Mouse (Mus musculus): ENCODE data around the gene Sugp1.
"Not testable (repeated sequence)": the region's sequence is repeated elsewhere in the genome, so short reads cannot be mapped to it uniquely, and the experiment has no call there.

Gene Sugp1

DNA sequence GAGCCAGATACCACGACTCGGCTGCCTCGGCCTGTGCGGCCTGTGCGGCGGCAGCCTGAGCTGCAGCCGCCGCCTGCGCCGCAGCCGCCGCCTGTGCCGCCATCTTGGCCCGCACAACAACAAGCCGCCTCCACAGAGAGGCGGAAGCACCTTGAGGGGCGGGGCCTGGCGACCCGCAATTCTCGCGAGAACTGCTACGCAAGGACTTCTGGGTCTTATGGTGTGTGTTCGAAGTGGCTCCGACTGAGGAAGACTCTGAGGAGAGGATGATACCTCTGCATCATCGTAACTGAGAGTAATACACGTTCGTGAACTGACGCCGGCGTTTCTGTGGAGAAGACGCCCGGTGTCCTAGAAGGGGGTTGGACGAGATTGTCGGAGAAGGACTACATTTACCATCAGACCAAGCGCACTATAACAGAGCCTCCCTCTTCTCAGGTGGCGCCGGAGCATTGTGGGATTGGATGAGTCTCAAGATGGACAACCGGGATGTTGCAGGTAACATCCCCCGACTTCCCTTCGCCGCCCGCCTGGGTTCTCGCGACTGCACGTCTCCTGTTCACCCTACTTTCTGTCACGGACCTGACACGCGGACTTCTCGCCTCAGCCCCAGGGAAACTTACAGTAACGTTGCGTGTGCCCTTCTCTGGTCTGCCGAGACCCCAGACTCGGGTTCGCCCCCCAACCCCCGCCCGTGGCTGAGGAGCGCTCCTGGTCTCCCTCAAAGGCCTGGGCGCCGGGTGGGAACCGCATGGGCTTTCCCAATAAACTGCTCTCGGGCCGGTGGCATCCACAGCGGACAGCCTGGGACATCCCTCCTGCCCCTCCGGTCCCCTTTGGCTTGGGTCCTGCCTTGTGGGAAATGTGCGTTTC lies at the start of gene Sugp1, which contains the start of gene Mau2:
Gene Sugp1 (plus strand): TSS at position 231 of the 873 bp plus-strand sequence.
Gene Mau2 (minus strand): TSS at position 152 of the 873 bp plus-strand sequence.
- in situ Hi-C loops (cut with MboI, MseI): no loop called here

DNA sequence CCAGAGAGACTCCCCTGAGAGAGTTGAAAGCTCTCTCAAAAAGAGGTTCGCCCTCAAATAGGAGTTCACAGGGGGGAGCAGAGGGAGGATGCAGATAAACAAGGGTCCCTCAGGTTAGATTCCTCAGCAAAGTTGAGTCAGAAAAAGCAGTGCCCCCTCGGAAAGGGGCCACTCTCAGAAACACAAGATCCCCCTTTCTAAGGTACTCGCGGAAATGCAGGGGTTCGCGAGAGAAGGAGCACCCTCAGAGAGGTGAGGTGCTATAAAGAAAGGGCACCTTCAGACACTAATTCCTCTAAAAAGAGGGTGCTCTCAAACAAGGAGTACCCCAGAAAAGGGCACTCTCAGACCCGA lies 47.2 kb upstream of the Sugp1 start:
- in situ Hi-C loops (cut with MboI, MseI): no loop called here

- in situ Hi-C loops (cut with MboI, MseI): no loop called here
These were observed 46.6 kb upstream of the Sugp1 start, which contains the start of gene Gatad2a for GRCm38 (mm10) chr8:69995776-69996588. Gene Gatad2a, minus strand, starts transcription at chr8:69996384.

GRCm38 (mm10) chr8:69996589-69997285 lies 45.9 kb upstream of the Sugp1 start:
- in situ Hi-C loops (cut with MboI, MseI): no loop called here

DNA sequence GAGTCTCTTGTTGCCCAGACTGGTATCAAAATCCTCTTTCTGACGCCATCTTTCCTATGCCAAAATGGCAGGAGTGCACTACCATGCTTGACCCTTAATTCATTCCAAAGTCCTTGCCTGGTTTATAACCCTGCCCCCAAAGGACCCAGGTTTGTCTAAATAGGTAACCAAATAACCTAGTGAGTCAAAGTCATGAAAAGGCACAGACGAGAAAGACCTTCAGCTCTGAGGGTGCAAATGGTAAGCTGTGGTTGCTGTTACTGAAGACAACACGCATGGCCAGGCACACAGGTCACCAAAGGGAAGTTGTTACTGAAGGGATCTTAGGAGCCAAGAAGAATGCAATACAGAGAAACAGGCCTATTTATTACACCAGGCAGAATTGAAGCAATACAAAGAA lies 43.9 kb upstream of the Sugp1 start:
- in situ Hi-C loops (cut with MboI, MseI): no loop called here

DNA sequence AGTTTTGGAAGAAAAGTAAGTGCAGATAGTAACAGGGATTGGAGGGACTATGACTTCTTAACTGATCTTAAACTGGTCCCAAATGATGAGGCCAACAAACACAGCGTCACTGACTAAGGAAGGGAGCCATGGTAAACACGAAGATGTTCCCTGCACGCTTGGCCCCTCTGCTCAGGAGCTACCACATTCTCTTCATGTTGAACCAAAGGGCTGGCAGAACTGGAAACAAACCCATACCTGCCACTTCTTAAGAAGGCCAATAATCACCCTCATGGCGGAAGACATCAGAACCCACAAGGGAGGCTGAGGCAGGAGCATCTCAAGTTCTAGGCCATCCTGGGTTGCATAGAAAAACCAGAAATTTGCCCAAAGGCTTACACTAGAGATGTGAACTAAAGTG lies 43.4 kb upstream of the Sugp1 start:
- in situ Hi-C loops (cut with MboI, MseI): no loop called here

GRCm38 (mm10) chr8:70000226-70000625 lies 42.4 kb upstream of the Sugp1 start:
- in situ Hi-C loops (cut with MboI, MseI): loop anchor here (5.0 kb wide), 1 partner anchor 83 kb away; no protein-coding TSS in a partner anchor

GRCm38 (mm10) chr8:70001176-70001891 lies 41.3 kb upstream of the Sugp1 start:
- in situ Hi-C loops (cut with MboI, MseI): loop anchor here (5.0 kb wide), 1 partner anchor 84 kb away; no protein-coding TSS in a partner anchor

- in situ Hi-C loops (cut with MboI, MseI): loop anchor here (5.0 kb wide), 1 partner anchor 85 kb away; no protein-coding TSS in a partner anchor
These were observed 40.8 kb upstream of the Sugp1 start for GRCm38 (mm10) chr8:70001892-70002191.

DNA sequence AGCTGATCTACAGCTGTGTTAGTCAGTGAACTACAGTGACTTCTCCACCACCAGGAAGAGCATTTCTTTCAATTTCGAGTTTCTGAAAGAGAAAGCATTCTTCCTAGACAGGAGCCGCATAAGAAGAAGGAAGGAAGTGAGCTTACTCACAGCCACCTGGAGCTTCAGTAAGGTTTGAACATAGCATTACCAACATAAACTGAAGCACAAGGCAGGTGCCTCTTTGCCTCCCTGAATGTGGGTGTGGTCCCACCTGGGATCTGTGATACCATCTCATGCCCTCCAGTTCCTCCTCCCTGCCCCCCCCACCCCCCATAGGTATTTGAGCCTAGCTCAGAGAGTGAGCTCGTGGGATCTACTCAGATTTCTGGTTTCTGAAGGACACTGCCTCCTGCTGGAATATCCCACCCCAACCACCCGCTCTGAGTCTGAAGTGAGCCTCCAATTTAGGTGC lies 39.4 kb upstream of the Sugp1 start:
- in situ Hi-C loops (cut with MboI, MseI): loop anchor here (5.0 kb wide), 1 partner anchor 86 kb away; no protein-coding TSS in a partner anchor

DNA sequence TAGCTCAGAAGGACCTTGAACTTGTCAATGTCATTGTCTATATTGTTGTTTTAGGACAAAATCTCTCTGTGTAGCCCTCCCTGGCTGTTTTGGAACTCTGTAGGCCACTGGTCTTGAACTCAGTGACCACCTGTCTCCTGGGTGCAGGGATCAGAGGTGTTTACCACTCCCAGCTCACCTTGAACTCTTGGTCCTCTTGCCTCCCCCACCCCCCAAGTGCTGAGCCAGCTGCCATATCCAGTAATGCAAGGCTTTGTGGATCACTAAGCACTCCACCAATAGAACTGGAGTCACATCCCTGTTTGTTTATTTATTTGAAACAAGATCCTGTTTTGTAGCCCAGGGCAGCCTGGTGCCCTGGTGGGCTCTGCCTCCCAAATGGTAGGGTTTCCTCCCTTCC lies 38.3 kb upstream of the Sugp1 start:
- in situ Hi-C loops (cut with MboI, MseI): loop anchor here (5.0 kb wide), 1 partner anchor 87 kb away; no protein-coding TSS in a partner anchor

- in situ Hi-C loops (cut with MboI, MseI): no loop called here
These were observed 37.4 kb upstream of the Sugp1 start for GRCm38 (mm10) chr8:70005178-70005577.

GRCm38 (mm10) chr8:70010796-70011195 lies 31.8 kb upstream of the Sugp1 start:
- in situ Hi-C loops (cut with MboI, MseI): not testable (repeated sequence)

DNA sequence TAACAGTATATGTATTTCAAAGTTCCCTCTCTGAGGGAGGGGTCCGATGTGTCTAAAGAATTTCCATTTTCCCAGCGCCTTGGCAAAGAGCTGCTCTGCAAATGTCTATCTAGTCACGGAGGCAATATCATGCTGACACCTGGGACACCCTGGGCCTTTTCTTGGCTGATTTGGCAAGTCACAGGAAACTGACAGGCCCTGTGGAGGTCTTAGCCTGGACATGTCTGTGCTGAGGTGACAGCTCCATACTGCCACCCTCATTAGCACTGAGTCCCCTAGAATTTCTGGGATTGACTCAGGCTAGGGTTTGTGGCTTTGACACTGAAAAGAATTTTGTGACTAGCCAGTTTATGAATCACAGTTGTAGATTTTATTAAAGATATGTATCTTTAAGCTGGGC lies 30.3 kb upstream of the Sugp1 start:
- in situ Hi-C loops (cut with MboI, MseI): no loop called here

GRCm38 (mm10) chr8:70012763-70013162 lies 29.9 kb upstream of the Sugp1 start:
- in situ Hi-C loops (cut with MboI, MseI): no loop called here

GRCm38 (mm10) chr8:70015017-70015416 lies 27.6 kb upstream of the Sugp1 start:
- in situ Hi-C loops (cut with MboI, MseI): no loop called here

DNA sequence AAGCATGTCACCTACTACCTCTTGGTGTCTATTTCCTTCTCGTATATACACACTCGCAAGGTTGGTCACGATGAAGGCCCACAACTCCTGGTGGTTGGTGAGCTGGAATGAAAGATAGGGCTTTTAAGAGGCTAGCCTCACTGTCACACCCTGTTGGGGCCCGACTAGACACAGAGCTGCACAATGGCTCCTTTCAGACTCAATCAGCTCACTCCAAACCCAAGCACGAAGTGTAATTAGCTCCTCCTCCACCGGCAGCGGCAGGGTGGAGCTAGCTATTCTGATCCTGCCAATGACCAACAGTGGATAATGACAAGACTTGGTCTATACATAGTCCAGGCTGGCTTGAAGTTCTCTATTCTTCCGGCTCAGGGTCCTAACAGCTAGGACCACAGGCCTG lies 19.0 kb upstream of the Sugp1 start:
- in situ Hi-C loops (cut with MboI, MseI): no loop called here

DNA sequence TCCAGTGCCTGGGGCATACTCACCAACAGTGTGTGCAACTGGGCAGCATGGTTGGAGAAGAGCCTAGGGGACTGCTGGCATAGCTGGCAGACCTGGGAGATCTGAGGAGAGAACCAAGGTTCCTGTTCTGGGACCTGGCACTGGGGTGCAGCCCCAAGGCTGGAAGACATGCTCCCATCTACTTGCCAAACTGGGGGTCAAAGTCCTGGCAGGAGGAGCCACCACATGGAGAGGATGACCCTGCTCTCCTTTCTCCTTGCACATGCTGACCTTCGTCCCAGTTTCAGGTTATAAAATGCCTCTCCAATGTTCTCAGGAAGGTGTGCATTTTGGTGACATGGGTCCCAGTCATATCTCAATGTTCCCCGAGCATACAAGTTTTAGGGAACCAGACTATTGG lies 16.5 kb upstream of the Sugp1 start:
- in situ Hi-C loops (cut with MboI, MseI): no loop called here

GRCm38 (mm10) chr8:70030255-70030654 lies 12.4 kb upstream of the Sugp1 start:
- in situ Hi-C loops (cut with MboI, MseI): no loop called here

- in situ Hi-C loops (cut with MboI, MseI): no loop called here
These were observed 4.6 kb upstream of the Sugp1 start for GRCm38 (mm10) chr8:70037994-70038393.

Data from T-helper 2 cell (primary cell).